Mouse (Mus musculus): ENCODE data around the gene Srrt. TPM values are rescaled to one million over a fixed set of nuclear protein-coding genes. Genes with fewer than 3 reads are reported as not detected.

Srrt gene
- polyA plus RNA-seq, 1 experiment, result 153 TPM

DNA sequence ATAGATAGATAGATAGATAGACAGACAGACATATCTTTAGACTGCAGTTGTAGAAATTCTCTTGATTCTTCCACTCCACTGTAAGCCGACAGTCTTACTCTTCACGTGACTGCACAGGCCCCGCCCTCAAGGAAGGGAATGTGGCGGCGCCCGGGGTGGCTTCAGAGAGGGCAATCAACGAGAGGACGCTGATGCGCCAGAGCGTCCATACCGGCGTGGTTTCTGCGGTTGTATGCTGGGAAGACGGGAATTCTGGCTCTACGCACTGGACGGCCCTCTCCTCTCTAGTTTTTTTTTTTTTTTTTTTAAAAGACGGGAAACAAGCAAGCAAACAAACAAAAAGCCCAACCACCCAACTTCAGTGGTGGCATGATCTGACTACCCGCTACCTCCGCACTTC, 30.8 kb upstream of the Srrt start:
- no peak for DNase-seq (ENCODE audit: low read depth)

DNA sequence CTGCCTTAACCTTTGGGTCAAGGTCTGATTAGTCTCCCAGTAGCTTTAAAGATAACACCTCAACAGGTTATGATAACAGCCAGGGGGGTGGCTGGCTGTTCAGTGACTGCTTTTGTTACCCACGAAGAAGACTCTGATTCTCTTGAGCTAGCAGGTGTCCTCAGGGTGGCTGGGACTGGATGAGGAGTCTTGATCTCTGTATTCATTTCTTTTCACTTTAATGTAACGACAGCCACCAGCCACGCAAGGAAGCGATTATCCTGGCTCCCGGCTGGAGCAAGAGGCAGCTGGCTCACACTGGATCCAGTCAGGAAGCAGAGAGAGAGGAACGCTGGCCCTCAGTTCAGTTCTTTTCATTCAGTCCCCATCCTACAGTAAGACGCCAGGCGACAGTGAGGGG, 29.7 kb upstream of the Srrt start:
- DNase-seq (ENCODE audit: low read depth), result no peak

DNA sequence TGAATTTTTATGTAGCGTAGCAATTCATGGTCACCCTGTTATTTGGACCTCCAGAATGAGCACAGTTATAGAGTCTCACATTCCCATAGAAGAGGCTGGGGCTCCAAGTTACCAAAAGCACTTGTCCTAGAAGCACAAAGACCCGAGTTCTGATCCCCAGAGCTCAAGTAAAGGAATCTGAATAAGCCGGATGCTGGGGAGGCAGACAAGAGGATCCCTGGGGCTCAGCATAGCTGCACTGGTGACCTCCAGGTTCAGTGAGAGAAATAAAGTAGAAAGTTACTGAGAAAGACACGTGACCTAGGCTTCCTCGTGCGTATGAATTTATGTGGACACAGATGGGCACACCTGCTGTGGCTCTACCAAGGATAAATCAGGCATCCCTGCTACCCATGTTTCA, 27.6 kb upstream of the Srrt start:
- DNase-seq (ENCODE audit: low read depth), result no peak

DNA sequence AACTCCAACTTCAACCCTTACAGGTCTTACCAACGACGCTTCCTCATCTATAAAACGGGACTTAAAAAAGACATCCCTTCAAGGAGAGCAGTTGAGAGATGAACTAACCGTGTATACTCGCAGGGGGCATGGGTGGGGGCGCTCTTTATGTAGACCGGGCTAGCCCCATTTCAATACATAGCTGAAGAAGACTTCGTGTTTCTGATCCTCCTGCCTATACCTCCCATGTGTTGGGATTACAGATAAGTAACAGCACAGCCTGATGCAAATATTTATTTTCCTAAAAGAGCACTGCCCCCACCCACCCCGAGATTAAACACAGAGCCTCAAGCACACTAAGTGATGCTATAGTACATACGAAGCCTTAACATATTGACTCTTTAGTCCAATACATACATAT, 26.8 kb upstream of the Srrt start:
- DNase-seq (ENCODE audit: low read depth), result no peak

DNA sequence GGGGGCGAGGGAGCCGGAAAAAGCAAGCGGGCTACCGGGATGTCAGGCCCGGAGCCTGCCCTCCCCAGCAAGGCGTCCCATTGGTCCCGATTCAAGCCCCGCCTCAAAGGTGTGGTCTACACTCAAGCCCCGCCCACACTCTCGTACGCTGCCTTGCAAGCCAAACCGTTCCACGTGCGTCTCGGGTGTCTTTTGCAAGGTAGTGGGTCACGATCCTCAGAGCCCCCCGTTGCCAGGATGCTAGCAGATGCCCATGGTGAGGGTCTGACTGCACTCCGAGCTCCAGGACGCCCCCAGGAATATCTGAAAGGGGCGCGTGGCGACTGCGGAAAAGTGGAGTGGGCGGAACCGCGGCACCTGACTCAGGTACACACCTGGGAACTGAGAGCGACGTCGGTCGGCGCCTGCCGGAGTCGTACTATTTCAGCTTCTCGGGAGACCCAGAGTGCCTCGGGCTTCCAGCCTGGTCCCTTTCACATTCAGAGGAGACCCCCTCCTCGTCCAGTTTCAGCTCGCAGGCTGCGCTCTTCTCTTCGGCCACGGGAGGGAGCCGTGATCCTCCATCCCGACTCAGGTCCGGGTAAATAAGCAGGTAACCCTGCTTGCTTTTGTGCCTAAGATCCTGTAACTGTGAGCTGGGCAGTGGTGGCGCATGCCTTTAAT, 26.2 kb upstream of the Srrt start, which contains the start of gene Slc12a9:
TSS of gene Slc12a9 (minus strand) at position 86 of the 663 bp plus-strand sequence.
- no peak for DNase-seq (ENCODE audit: low read depth)

DNA sequence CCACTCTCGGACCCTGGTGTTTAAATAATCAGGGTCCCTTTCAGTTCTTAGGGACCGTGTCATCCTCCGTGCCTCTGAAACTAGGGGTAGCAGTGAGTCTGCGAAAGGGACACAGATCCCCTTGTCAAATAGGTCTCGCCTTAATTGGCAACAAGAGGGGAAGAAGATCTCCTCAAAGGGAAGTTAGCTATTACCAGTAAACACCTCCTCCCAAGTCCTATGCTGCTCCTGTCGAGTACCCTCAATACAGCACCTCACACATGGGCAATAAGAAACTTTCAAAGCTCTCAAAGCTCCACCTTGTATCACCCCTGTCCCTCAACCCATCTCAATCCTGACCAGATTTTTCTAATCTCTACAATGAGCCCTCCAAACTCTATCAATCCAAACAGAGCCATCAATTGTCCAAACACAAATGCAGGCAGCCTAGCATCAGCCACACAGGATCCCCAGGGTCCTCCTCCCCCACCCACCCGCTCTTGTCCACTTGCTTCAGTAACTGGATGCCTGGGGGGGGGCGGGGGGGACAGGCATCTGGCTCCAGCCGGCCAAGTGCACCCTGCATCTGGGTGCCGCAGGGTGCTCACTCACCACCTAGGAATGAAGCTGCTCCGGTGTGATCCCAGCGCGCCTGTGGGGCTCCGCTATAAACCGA, 25.5 kb upstream of the Srrt start:
- DNase-seq (ENCODE audit: low read depth), result no peak

DNA sequence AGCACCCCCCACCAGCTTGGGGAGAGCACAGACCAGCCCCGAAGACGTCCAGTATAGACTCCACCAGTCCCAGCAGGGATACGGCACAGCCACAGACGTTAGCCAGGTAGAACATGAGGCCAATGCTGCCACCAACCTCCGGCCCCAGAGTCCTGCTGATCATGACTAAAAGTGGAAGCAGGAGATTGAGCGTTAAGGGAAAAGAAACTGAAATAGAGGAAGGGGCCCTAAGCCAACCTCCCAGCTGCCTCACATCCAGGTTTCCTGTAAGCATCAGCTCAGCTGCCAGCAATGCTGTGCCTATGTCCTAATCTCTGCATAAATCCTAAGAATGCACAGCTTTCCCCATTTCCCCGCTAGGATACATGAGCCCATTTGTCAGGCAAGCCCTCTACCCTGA, 23.4 kb upstream of the Srrt start:
- DNase-seq (ENCODE audit: low read depth), result no peak

DNA sequence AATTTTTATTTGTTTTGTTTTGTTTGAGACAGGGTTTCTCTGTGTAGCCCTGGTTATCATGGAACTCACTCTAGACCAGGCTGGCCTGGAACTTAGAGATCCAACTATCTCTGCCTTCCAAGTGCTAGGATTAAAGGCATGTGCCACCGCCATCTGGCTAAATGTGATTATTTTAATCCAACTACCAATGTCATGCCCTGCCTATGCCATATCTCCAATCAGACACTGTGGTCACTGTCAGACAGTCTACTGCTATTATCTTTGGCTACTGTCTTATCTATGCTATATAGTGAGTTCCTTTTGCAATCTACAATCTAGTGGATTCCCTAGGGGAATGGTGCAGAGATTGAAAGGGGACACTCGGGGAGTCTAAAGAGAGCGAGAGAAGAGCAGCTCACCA, 13.5 kb upstream of the Srrt start:
- DNase-seq (ENCODE audit: low read depth), result no peak

DNA sequence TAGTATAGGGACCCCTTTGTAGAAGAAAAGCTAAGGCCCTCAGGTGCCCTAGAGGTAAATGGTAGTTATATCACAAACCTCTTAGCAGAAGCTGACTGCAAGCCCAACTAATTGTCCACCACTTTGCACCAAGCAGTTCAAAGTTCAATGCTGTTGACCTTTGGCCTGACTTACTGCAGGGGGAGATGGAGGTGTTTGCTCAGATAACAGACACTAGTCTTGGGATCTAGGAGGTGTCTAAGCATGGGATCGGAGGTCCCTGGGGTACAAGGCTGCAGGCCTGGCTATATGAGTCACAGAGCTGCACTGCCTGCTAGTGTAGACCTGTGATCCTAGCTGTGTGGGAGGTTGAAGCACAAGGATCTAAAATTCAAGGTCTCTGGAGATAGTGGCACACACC, 11.1 kb upstream of the Srrt start:
- DNase-seq (ENCODE audit: low read depth), result no peak

DNA sequence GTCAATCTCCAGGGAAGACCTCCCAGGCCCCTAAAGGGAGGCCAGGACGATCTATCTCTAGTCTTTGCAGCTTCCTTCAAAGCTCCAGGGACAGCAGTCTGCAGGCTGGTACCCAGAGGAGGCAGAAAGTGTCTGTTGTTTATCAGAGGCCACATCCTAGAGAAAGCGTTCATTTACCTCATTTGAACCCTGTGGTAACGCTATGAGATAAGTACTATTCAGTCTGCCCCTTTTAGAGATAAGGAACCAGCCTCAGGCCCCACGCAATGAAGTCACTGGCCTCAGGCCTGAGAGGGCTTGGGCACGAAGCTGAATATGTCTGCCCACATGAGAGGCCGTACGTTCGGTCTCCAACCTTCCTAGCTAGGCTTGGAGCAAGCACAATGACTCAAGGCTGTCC, 9.9 kb upstream of the Srrt start:
- DNase-seq (ENCODE audit: low read depth), result no peak

DNA sequence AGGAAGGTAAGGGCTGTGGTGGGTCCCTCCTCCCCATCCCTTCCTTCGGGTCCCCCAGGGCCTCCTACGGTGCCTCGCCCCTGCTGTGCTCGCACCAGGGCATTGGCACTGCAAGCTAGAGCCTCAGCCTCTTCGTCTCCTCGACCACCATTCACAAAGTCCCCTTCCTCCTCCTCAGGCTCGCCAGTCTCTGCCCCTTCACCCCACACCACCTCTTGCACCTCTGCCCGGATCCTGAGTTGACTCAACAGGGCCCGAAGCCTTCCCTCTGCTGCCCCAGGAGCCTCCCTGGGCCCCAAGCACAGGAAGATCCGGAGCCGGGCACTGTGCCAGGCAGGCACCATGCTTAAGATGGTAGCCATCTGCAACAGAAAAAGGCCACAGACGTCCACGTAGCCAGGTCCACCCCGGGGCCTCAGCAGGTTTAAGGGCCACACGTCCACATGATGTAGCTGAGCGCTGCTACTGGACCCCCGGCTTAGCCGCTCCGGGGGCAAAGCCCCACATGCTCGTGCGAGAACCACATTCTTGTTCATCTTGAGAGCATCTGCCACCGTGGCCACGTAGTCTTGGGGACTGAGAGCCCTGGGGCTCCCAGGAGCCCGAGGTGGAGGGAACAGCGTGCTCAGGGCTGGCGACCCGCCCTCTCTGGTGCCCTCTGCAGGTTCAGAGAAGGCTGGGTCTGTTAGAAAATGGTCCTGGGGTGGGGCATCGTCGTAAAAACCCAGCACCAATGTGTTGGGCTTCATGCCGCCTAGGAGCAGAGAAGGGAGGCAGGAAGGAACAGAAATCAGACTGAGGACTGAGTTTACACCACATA, 7.8 kb upstream of the Srrt start:
- DNase-seq (ENCODE audit: low read depth), result no peak

DNA sequence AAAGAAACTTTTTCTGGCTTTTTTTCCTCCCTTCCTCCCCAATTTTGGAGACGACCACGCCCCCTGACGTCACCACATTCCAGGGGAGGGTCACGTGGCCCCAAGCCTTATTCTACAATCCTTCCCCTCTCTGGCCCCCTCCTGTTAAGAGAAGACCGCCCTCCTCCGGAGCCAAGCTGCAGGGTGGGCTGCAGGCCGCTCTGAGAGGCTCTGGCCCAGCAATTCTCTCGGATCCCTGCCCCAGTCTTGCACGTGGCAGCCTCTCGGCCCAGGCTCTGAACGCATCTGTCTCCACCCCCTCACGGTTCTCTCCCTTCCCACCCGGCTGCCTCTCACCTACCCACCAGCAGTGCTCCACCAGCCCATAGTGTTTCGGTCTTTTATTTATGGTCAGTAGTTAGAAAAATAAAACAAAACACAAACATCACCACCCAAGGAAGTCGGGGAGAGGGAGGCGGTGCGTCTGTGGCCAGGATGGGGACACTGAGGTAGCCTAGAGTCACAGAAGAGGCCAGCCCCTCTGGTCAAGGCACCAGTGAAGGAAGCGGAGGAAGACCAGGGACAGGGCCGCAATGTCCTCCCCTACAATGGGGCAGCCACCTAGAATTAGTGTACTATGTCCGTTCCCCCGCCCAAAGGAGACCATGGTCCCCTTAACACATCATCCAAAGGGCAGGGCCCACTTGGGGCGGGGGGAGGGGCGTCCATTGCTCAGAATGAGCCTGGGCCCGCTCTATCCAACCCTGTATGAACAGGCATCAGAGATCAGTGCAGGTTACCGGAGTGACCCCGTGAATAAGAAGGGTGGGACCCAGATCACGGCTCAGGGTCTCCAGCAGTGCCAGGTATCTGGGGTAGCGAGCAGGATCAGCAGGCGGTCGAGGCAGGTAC, 7.0 kb upstream of the Srrt start, which contains the start of gene Trip6:
TSS of gene Trip6 (minus strand) at position 212 of the 891 bp plus-strand sequence.
- DNase-seq (ENCODE audit: low read depth), result no peak

DNA sequence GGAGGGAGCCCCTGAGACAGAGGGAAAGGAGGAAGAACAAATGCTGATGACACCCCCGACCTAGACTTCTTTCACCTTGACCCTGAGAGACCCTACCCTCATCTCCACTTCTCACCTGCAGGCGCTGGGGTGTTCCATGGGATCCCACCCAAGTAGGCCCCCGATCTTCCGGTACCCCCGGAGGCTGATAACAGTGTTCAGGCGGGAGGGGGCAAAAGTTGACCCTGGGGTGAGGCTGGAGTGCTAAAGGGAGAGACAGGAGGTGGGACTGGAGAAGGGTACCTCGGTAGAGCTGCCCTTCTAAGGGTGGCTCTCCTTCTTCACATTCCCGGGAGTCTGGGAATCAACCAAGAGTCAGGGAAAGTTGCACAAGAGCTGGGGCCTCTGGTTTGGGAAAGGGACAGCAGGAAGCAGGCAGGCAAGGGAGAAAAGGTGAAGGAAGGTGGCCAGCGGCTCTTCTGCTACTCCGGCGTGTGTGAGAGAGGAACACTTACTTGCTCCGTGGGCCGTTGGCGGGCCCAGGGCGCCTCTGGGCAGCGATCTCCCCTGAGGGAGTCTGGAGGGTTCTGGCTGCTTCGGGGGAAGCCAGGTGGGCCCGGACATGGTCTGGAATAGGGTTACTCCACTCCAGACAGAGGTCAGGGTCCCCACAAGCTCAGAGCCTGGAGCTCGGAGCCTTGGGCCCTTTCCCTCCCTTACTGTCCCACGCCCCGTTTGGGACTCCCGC, 6.2 kb upstream of the Srrt start:
- DNase-seq (ENCODE audit: low read depth), result no peak

DNA sequence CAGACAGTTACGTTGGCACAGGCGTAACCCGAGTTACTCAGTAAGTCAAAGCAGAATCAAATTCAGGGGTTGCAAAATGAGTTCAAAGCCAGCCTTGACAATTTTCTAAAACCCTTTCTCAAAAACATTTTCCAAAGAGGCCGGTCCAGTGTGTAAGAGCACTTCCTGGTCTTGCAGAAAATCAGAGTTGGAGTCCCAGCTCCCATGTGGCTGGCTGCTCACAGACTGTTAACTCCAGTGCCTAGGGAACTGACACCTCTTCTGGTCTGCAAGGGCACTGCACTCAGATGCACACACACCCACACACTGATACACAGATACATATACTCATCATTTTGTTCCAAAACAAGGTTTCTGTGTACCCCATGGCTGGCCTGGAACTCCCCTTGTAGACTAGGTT, 882 bp upstream of the Srrt start:
- DNase-seq (ENCODE audit: low read depth), result no peak

DNA sequence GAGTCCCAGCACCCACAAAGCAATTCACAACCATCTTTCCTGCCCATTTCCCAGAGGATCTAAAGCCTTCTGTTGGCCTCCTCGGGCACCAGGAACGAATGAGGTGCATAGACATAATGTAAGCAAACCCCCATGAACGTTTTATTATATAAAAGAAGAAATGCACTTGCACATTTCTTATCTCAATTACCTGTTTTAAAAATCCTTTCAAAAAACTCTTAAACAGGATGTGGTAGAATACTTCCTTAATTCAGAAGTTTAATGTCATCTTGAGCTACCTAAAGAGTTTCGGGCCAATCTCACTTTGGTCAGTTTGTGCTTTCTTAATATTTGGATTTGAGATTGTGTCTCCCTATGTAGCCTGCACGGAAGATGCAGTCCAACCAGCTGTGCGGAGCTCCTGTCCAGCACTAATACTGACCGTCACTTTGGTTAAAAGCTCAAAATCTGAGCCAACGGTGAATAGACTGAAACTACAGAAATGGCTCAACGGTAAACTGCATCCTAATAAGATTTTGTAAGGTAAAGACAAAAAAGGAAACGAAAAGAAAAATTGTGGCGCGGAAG, 952 bp downstream of the Srrt start:
- DNase-seq (ENCODE audit: low read depth), result no peak

DNA sequence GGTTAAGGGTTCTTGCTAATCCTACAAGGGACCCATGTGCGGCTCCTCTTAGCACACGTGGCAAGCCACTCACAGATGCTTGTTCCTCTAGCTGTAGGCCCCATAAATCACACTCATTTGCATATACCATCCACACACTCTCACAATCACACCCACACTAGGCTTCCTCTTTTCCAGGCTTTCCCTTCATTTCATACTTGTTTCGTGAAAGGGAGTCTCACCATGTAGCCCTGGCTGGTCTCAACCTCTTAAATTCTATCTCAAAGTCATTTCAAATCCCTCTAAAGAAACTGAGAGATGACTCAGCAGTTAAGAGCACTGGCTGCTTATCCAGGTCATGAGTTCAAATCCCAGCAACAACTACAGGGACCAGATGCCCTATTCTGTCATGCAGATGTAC, 1.7 kb downstream of the Srrt start:
- DNase-seq (ENCODE audit: low read depth), result no peak

DNA sequence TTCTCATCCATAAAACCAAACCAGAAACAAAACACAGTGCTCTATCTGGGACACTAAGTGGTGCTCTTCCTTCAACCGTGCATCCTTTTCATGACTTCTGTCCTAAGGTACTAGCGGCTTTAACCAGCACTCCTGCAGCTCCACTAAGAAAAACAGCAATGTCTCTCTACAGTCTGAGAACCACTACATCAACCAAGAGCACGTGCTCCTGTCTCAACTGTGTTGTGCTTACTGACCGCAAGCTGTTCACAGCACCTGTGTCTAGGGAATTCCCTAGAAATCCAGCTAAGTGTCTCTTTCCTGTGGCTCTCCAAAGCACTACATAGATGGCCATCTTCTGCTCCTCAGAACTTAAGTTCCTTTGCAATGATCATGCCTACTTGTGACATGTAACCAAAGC, 2.7 kb downstream of the Srrt start:
- no peak for DNase-seq (ENCODE audit: low read depth)

DNA sequence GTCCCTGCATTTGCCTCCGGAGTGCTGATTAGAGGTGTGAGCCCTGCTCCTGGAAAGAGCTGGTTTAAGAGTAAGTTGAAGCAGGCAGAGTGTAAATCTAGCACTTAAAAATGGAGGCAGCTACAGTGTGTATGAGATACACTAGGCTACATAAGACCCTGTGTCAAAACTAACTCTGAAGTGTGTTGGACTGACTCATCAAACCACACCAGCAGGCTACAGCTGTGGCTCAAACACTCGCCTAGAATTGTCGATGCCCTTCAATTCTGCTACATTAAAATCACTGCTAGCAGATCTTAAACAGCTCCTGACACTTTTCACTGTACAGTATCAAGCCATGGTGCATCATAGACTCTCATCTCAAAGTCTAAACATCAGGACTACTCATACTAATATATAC, 3.3 kb downstream of the Srrt start:
- DNase-seq (ENCODE audit: low read depth), result no peak

DNA sequence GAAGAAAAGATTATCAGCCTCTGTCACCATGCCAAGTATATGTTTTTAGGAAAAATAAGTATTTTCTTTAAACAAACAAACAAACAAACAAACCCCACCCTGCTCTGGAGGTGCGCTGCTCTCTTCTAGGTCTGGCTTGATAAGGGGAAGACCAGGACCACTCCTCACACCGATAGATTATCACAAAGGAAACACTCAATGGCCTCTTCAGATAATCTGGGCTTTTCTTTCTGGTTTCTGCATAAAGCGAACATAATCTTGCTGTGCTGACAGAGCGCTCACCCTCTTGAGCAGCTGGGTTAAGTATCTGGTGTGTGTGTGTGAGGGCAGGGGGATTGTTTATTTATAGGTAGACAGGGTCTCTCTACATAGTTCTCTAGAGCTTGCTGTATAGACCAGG, 3.9 kb downstream of the Srrt start:
- no peak for DNase-seq (ENCODE audit: low read depth)

DNA sequence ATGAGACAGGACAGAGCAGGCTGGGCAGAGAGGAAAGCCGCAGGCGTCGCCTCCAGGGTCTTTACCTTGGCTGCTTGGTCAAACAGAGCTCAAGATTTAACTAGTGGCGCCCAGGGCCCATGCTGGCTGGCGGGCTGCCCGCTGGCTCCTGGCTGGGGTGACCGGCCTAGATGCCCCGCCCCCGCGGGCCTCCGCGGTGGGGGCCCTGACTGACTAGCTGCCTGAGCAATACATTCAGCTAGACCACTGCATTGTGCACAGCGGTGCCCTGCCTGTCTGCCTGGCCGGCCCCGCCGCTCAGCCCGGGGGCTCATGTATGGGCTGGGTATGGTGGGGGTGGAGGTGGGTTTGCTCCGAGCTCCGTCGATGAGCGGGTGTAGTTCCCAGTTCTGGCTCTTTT, 6.2 kb downstream of the Srrt start:
- DNase-seq (ENCODE audit: low read depth), result no peak

DNA sequence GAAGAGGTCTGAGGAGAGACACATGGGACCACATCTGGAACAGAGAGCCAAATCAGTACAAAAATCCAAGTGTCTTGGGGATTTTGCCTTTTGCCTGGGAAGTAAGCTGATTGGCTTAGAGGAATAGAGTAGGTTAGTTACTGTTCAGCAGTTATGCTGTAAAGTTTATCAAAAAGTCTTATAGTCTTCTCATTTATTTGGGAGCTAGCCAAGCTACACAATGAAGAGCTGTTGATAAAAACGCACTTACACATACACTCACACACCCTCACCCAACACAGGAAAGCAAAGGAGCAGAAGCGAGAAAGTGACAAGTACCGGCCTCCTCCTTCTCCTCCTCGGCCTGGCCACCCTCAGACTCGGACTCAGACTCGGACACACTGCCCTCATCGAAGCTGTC, 8.2 kb downstream of the Srrt start:
- DNase-seq (ENCODE audit: low read depth), result no peak
